Mouse (Mus musculus) midbrain, embryonic 15.5 days (tissue): ENCODE results near the gene 9930111J21Rik2. TPM values are rescaled to one million over a fixed set of nuclear protein-coding genes. Genes with fewer than 3 reads are reported as not detected.
"Not testable (repeated sequence)": the region's sequence is repeated elsewhere in the genome, so short reads cannot be mapped to it uniquely, and the experiment has no call there.

Experiments used
- ATAC-seq: fragments of 200-750 bp; cut with Nextera tagmentation; replicated peaks from 2 replicates; pipeline ENCODE4 v1.8.0; 2017; ENCODE audit warnings: moderate TSS enrichment
- H3K27ac ChIP-seq: fragments of 300-500 bp; sonication (generic); 2 replicates; pipeline ENCODE4 v1.5.1; 2015; ENCODE audit warnings: mild to moderate bottlenecking, inconsistent platforms
- H3K27me3 ChIP-seq: fragments of 300-500 bp; sonication (generic); replicated peaks from 2 replicates; pipeline ENCODE4 v1.6.1; 2015; ENCODE audit warnings: inconsistent platforms
- H3K36me3 ChIP-seq: fragments of 300-500 bp; sonication (generic); replicated peaks from 2 replicates; pipeline ENCODE4 v1.6.1; 2015; ENCODE audit warnings: inconsistent platforms
- H3K4me1 ChIP-seq: fragments of 300-500 bp; sonication (generic); 2 replicates; pipeline ENCODE4 v1.6.1; 2015; ENCODE audit warnings: inconsistent platforms
- H3K4me2 ChIP-seq: fragments of 300-500 bp; sonication (generic); 2 replicates; pipeline ENCODE4 v1.6.1; 2015; ENCODE audit warnings: inconsistent platforms, mild to moderate bottlenecking, moderate library complexity
- H3K4me3 ChIP-seq: fragments of 300-500 bp; sonication (generic); 2 replicates; pipeline ENCODE4 v1.5.1; 2015; ENCODE audit warnings: mild to moderate bottlenecking, inconsistent platforms
- H3K9ac ChIP-seq: fragments of 300-500 bp; sonication (generic); 2 replicates; pipeline ENCODE4 v1.6.1; 2015; ENCODE audit warnings: mild to moderate bottlenecking, inconsistent platforms
- H3K9me3 ChIP-seq: fragments of 300-500 bp; sonication (generic); 2 replicates; pipeline ENCODE4 v1.6.1; 2016; ENCODE audit warnings: inconsistent platforms
- WGBS: fragments of 180-500 bp; shearing (Covaris S2); methylation state at CpG from one replicate; pipeline ENCODE4 v1.1.7; 2015; ENCODE audit warnings: mixed read lengths; 5-methylcytosine and 5-hydroxymethylcytosine counted together
- polyA plus RNA-seq: library from polyadenylated mRNA; unstranded; fragments of >200 nt; fragmentation: Nextera tagmentation; extraction: Ambion mirVana; gene quantifications from 2 replicates; pipeline ENCODE4 v1.2.1, GENCODE M21; 2015

9930111J21Rik2 gene
- 0.37 and 0.38 TPM in 2 replicates for polyA plus RNA-seq

GRCm38 (mm10) chr11:49051093-49051891 is at the start of gene 9930111J21Rik2:
Gene 9930111J21Rik2 (minus strand): TSS chr11:49051242.
- not testable (repeated sequence) for H3K27me3 ChIP-seq, H3K4me1 ChIP-seq, H3K4me2 ChIP-seq, H3K27ac ChIP-seq, H3K9me3 ChIP-seq, H3K4me3 ChIP-seq, H3K36me3 ChIP-seq, H3K9ac ChIP-seq, ATAC-seq
- WGBS, result 80% methylated on average over 1 of the region's 6 CpGs

- 88% methylated on average over 3 of the region's 3 CpGs for WGBS
These were observed 49.4 kb upstream of the 9930111J21Rik2 start for GRCm38 (mm10) chr11:49100409-49100808.

GRCm38 (mm10) chr11:49095367-49095766 is 44.3 kb upstream of the 9930111J21Rik2 start:
- Histone ChIP-seq H3K27me3 (no peaks in the 10 kb centered on the region), H3K27ac (no peak overlapping the region), H3K9me3 (no peaks in the 10 kb centered on the region), H3K4me1 (no peaks in the 10 kb centered on the region), H3K4me2 (no peak overlapping the region), H3K4me3 (no peak overlapping the region), H3K36me3 (no peaks in the 10 kb centered on the region), H3K9ac (no peak overlapping the region)
- WGBS, result 75% methylated on average over 4 of the region's 4 CpGs
- no peak for ATAC-seq

More at GRCm38 (mm10) chr11:49100409-49100808, 49.4 kb upstream of the 9930111J21Rik2 start:
- Histone ChIP-seq H3K27ac (no peak overlapping the region), H3K9ac (no peak overlapping the region), H3K4me1 (no peaks in the 10 kb centered on the region), H3K36me3 (no peaks in the 10 kb centered on the region), H3K4me3 (no peak overlapping the region), H3K4me2 (no peak overlapping the region), H3K9me3 (no peaks in the 10 kb centered on the region), H3K27me3 (no peaks in the 10 kb centered on the region)
- no peak for ATAC-seq

- ATAC-seq, result no peak
- no peak overlapping the region for H3K27ac ChIP-seq
- H3K4me1 ChIP-seq, result no peaks in the 10 kb centered on the region
- no peaks in the 10 kb centered on the region for H3K27me3 ChIP-seq
- H3K9ac ChIP-seq, result no peak overlapping the region
- H3K9me3 ChIP-seq, result no peaks in the 10 kb centered on the region
- 92% methylated on average over 6 of the region's 6 CpGs for WGBS
- H3K36me3 ChIP-seq, result no peaks in the 10 kb centered on the region
- no peak overlapping the region for H3K4me2 ChIP-seq
- H3K4me3 ChIP-seq, result no peak overlapping the region
These were observed 43.0 kb upstream of the 9930111J21Rik2 start for GRCm38 (mm10) chr11:49093861-49094660.

GRCm38 (mm10) chr11:49092786-49093185 is 41.7 kb upstream of the 9930111J21Rik2 start:
- ATAC-seq, result no peak
- Histone ChIP-seq H3K27me3 (no peaks in the 10 kb centered on the region), H3K4me1 (no peaks in the 10 kb centered on the region), H3K9me3 (no peaks in the 10 kb centered on the region), H3K9ac (no peak overlapping the region), H3K27ac (no peak overlapping the region), H3K36me3 (no peaks in the 10 kb centered on the region), H3K4me2 (no peak overlapping the region), H3K4me3 (no peak overlapping the region)
- WGBS, result 90% methylated on average over 2 of the region's 2 CpGs

- no peaks in the 10 kb centered on the region for H3K4me1 ChIP-seq
- H3K9ac ChIP-seq, result no peak overlapping the region
- 95% methylated on average over 1 of the region's 1 CpGs for WGBS
- H3K27me3 ChIP-seq, result no peaks in the 10 kb centered on the region
- H3K4me2 ChIP-seq, result no peak overlapping the region
- no peak overlapping the region for H3K27ac ChIP-seq
- no peak overlapping the region for H3K4me3 ChIP-seq
- no peaks in the 10 kb centered on the region for H3K36me3 ChIP-seq
- no peaks in the 10 kb centered on the region for H3K9me3 ChIP-seq
- ATAC-seq, result no peak
These were observed 41.1 kb upstream of the 9930111J21Rik2 start for GRCm38 (mm10) chr11:49092053-49092586.

- Histone ChIP-seq H3K4me3 (no peak overlapping the region), H3K36me3 (no peaks in the 10 kb centered on the region), H3K27me3 (no peaks in the 10 kb centered on the region), H3K9me3 (no peaks in the 10 kb centered on the region), H3K4me2 (no peak overlapping the region), H3K27ac (no peak overlapping the region), H3K9ac (no peak overlapping the region), H3K4me1 (no peaks in the 10 kb centered on the region)
- WGBS, result 73% methylated on average over 4 of the region's 4 CpGs
- ATAC-seq, result no peak
These were observed 40.1 kb upstream of the 9930111J21Rik2 start for GRCm38 (mm10) chr11:49091171-49091570.

GRCm38 (mm10) chr11:49090551-49090950 is 39.5 kb upstream of the 9930111J21Rik2 start:
- Histone ChIP-seq H3K27me3 (no peaks in the 10 kb centered on the region), H3K9ac (no peak overlapping the region), H3K4me3 (no peak overlapping the region), H3K27ac (no peak overlapping the region), H3K4me1 (no peaks in the 10 kb centered on the region), H3K4me2 (no peak overlapping the region), H3K9me3 (no peaks in the 10 kb centered on the region), H3K36me3 (no peaks in the 10 kb centered on the region)
- 92% methylated on average over 5 of the region's 5 CpGs for WGBS
- ATAC-seq, result no peak

- Histone ChIP-seq H3K36me3 (no peaks in the 10 kb centered on the region), H3K27me3 (no peaks in the 10 kb centered on the region), H3K27ac (no peak overlapping the region), H3K4me3 (no peak overlapping the region), H3K9ac (no peak overlapping the region), H3K9me3 (no peaks in the 10 kb centered on the region), H3K4me2 (no peak overlapping the region), H3K4me1 (no peaks in the 10 kb centered on the region)
- no peak for ATAC-seq
- 77% methylated on average over 3 of the region's 3 CpGs for WGBS
These were observed 38.9 kb upstream of the 9930111J21Rik2 start for GRCm38 (mm10) chr11:49089735-49090507.

- Histone ChIP-seq H3K4me3 (no peak overlapping the region), H3K9me3 (no peaks in the 10 kb centered on the region)
- no peak for ATAC-seq
These were observed 38.1 kb upstream of the 9930111J21Rik2 start for GRCm38 (mm10) chr11:49088990-49089652.

GRCm38 (mm10) chr11:49087830-49088616 is 37.0 kb upstream of the 9930111J21Rik2 start:
- no peak for ATAC-seq
- H3K4me2 ChIP-seq, result peak overlapping the region; percentile 21
- no peak overlapping the region for H3K9ac ChIP-seq
- no peaks in the 10 kb centered on the region for H3K36me3 ChIP-seq
- no peak overlapping the region for H3K27ac ChIP-seq
- no peak overlapping the region for H3K4me3 ChIP-seq
- H3K27me3 ChIP-seq, result no peaks in the 10 kb centered on the region
- H3K4me1 ChIP-seq, result no peaks in the 10 kb centered on the region
- WGBS, result 38% methylated on average over 22 of the region's 22 CpGs
- no peaks in the 10 kb centered on the region for H3K9me3 ChIP-seq

More at GRCm38 (mm10) chr11:49088990-49089652, 38.1 kb upstream of the 9930111J21Rik2 start:
- H3K27me3 ChIP-seq, result no peaks in the 10 kb centered on the region
- no peaks in the 10 kb centered on the region for H3K36me3 ChIP-seq
- no peak overlapping the region for H3K27ac ChIP-seq
- H3K9ac ChIP-seq, result no peak overlapping the region
- no peak overlapping the region for H3K4me2 ChIP-seq
- 89% methylated on average over 5 of the region's 5 CpGs for WGBS
- no peaks in the 10 kb centered on the region for H3K4me1 ChIP-seq
